Mouse (Mus musculus): ENCODE measurements around the gene Dnajb5. TPM values are rescaled to one million over a fixed set of nuclear protein-coding genes. Genes with fewer than 3 reads are reported as not detected.

The Dnajb5 gene
- 10 to 100 TPM; 10.9 to 35.1 TPM for total RNA-seq (2021)
- long read RNA-seq, experiment 1, partial matches to known transcripts, result 4 of 6 reads
- long read RNA-seq, experiment 1, other reads (novel, unspliced or antisense), result 0 of 6 reads
- long read RNA-seq, experiment 2, partial matches to known transcripts, result 1 of 1 reads
- long read RNA-seq, experiment 2, other reads (novel, unspliced or antisense), result 0 of 1 reads

DNA sequence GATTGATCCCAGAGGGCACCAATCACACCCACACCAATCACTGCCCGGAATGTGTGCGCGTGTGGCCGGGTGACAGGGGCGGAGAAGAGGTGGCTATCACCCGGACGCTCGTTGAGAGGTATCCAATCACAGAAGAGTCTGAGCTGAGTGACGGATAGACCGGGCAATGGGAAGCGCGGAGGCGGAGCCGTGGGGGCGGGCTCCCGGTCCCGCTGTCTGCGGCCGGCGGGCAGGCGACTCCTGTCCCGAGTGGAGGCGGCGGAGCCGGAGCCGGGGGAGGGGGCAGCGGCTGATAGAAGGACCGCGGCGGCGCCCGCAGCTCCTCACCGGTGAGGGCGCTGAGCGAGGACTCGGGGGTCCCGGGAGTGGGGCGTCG, at the start of gene Dnajb5:
Dnajb5 (plus strand) TSS at position 139 of the 376 bp plus-strand sequence.
- peak; percentile 97 to 98 for DNase-seq

- no peak for DNase-seq
Observed at GRCm38 (mm10) chr4:42900878-42901277, 48.7 kb upstream of the Dnajb5 start.

DNA sequence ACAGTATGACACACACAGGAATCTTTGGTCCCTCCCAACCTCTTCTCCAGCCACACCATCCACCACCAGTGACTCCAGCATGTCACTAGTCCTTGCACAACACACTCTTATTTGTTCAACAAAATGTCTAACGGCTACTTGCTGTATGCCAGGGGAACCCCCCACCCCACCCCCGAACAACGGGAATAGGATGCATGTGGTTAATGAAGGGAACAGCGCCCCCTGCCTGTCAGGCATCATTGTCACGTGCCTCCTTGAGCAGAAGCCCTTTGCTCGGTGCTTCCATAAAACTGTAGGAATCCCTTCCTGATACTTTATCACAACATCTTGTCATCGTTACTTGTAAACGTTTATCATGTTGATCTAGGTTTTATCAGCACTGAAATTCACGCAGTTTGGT, 47.4 kb upstream of the Dnajb5 start:
- DNase-seq, result peak; percentile 16 to 23

DNA sequence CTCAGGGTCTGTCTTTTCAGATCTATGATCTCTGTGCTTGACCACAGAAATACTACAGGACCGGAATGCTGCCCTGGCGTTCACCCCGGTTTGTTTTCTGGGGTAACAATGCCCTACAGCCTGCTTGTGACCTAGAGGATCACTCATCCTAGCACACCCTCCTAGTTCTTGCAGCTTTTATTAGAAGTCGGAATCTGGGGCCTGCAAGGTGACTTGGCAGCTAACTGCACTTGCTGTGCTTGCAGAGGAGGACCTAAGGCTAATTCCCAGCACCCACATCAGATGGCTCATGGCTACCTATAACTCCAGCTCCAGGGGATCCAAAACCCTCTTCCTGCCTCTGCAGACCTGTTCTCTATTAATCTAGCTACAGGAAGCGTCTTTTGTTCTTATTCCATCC, 46.9 kb upstream of the Dnajb5 start:
- no peak for DNase-seq

GRCm38 (mm10) chr4:42903942-42904341, 45.7 kb upstream of the Dnajb5 start:
- no peak for DNase-seq

DNA sequence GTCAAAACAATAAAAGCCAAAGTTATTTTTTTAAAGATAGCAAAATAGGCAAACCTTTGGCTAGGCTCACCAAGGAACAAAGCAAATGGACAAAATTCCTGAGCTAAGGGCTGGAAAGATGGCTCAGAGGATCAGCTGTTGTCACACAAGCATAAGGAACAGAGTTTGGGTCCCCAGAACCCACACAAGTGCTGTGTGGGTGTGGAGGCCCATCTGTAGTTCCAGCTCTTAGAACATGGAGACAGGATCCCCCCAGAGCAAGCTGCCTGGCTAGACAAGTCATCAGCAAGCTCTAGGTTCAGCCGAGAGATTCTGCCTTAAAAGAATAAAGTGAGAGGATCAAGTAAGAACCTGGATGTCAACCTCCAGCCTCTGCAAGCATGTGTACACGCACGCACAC, 45.1 kb upstream of the Dnajb5 start:
- DNase-seq, result no peak

DNA sequence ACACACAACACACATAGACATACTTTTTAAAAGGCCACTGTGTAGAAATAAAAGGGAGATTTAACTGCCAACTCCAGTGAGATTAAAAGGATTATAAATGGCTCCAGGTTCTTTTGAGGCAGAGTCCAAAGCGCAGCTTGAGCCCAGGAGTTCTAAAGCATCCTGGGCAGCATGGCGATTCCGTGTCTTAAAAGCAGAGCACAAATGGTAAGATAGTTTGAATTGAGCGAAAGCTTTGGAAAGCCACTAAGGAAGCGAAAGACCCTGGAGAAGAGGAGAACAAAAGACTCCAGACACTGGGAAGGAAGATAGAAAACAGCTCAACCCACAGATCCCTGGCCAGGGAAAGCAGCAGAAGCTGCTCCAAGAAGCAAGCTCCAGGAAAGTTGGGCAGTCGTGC, 44.6 kb upstream of the Dnajb5 start:
- no peak for DNase-seq

DNA sequence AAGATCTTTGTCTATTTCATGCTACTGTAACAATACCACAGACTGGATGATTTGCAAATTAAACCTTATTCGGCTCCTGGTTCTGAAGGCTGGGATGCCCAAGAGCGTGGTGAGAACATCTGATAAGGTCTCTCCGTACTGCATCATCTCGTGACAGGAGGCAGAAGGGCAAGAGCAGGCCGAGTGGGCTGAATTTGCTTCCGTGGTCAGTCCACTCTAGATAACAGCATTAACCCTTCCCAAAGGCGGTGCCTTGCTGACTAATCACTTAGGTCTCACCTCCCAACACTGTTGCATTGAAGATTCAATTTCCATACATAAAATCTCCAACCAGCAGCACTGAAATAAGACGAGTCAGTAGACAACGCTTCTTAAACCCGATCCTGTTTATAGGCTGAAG, 36.2 kb upstream of the Dnajb5 start:
- DNase-seq, result no peak

- no peak for DNase-seq
Observed at GRCm38 (mm10) chr4:42915311-42915710, 34.3 kb upstream of the Dnajb5 start.

DNA sequence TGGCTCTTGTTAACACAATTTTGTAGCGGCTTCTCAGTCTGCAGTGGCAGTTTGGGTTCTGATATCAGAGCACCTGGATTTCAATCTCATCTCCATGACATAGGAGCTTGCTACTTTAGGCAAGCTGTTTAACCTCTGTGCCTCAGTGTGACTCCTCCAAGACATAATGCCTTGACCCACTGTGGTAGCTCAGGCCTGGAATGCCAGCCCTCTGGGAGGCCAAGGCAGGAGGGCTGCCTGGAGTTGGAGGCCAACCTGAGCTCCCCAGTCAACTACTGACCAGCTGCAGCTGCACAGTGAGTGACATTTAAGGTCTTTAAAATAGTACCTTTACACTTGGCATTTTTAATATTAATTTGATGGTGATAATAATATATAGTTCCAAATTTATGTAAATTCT, 33.6 kb upstream of the Dnajb5 start:
- no peak for DNase-seq

- peak; percentile 51 to 67 for DNase-seq
Observed at GRCm38 (mm10) chr4:42916617-42917401, 32.8 kb upstream of the Dnajb5 start, which contains the start of gene Phf24. TSS of gene Phf24 (plus strand) at chr4:42916660.

GRCm38 (mm10) chr4:42917402-42917774, 32.2 kb upstream of the Dnajb5 start:
- no peak for DNase-seq

DNA sequence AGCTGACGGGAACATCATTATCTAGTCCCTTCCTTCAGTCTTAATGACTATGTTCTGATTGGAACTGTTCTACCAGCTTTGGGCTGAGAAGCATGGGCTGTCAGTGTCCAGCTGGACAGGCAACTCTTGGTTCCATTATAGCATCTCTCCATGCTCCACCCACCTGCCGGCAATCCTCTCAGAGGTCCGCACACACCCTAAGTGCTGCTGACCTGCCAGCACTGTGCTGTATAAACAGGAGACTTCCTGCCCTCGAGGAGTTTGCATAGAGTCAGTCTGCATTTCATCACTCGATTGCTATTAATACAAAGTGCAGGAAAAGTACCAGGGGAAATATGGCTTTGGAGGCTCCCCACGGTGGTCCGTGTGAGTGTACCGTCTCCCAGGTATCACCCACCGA, 28.9 kb upstream of the Dnajb5 start:
- DNase-seq, result no peak

- no peak for DNase-seq
Observed at GRCm38 (mm10) chr4:42921536-42921935, 28.1 kb upstream of the Dnajb5 start.

DNA sequence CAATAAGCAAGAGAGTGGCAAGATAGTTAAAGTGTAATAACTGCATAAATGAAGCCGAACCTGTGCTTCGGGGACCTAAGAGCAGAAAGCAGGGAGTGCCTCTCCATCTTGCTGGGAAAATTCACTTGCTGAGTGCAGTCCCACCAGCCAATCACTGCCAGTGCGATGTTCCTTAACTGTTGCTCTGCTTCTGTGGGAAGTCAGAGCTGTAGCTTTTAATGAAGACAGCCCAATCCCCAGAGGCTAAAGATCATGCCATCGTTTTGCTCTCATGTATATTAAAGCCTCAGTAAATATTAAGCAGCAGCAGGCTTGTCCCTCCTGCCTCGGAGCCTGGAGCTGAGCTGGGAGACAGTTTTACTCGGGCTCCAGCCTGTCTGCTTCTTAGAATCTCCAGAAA, 27.6 kb upstream of the Dnajb5 start:
- no peak for DNase-seq

DNA sequence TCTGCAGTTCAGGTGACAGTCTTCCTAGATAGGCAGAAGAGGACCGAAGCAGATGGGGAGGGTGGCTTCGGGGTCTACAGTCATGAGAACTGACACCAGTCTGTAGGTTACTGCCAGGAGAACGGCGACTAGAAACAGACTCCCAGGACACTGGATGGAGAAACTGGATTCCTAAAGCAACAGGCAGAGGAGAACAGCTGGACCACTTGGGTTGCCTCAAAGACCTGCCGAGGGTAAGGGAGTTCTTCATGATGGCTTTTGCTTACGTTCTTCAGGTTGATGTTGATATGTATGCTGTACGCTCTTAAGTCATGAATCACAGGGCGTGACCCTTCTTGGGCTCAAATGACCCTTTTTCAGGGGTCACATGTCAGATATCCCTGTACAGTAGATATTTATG, 27.2 kb upstream of the Dnajb5 start:
- no peak for DNase-seq

DNA sequence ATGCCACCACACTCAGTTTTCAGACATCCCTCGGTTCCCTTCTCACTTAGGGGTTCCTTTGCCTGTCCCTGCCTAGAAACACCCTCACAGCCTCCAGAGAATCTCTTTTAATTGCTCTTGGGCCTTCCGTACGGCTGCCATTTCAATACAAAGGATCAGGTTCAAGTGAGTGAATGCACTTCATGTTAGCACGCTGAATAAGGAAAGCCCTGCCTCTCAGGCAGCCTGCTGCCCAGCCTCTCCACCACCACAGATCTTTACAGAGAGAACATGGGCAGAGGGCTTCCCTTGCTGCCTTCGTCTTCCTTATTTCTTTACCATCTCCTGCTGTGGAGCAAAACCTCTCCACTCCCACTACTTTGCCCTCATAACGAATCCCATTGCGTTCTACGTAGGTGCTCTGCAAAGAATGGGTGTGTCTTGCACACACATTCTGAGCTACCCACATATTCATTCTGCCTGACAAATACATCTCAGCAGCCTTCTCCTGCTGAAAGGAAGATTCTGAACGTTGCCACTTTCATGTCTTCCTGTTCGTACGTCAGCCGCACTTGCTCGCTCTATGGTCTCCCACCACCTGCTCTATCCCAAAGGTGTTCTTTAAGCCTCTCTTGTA, 25.4 kb upstream of the Dnajb5 start:
- DNase-seq, result no peak

DNA sequence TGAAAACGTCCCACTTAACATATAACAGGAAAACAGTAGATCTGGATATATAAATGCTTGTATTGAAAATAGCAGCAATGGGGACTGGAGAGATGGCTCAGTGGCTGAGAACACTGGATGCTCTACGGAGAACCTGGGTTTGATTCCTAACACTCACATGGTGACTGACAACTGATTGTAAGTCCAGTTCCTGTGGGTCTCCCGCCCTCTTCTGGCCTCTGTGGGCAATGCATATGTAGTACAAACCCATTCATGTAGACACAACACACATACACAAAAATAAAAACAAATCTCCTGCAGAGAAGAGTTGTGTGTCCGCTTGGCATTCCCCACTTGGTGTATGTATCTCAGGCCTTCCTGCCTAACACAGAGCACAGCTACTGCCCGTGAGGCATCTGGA, 21.4 kb upstream of the Dnajb5 start:
- no peak for DNase-seq

DNA sequence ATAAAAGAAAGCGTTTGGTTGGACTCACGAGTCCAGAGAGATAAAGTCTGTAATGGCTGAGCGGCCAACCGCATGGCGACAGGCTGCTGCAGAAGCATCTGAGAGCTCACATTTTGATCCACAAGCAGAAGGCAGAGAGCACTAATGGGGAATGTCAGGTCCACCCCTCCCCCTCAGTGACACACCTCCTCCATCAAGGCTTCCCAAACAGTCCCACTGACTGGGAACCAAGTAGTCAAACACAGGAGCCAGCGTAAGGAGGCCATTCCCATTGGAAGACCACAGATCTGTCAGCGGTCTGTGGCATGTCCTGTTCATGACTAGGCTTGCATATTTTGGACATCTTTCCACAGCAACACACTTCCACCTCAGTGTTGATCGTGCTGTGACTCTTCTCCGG, 20.7 kb upstream of the Dnajb5 start:
- DNase-seq, result no peak

DNA sequence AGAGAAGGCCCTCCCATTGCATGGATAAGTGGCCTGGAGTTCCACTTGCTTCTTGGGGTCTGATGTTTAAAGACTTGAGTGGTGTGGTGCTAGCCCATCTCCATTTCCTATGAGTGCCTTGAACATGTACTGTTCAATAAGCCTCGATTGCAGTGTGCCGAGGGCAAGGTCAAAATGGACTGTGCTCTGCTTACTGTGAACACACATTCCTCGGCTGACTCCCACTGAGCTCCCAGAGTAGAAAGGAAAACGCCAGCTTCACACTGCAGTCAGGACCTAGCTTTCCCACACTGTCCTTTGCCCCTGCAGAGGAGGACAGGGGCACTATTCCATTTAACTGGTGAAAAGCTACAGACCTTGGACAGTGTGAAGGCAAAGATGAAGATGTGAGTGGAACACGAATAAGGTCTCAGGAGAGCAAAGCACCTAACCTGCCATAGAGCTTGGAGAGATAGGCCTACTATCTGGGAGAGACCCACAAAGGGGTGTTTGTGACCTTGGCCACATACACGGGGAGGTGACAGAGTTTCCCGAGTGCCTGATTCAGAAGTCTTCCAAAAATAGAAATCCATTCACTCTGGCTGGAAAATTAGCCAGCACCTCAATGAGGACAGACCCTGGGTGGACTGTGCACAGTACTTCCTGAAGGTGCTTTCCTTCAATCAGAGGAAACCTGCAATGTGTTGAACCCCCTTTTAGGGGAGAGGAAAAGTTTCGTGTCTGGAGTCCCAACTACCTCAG, 17.2 kb upstream of the Dnajb5 start:
- no peak for DNase-seq

DNA sequence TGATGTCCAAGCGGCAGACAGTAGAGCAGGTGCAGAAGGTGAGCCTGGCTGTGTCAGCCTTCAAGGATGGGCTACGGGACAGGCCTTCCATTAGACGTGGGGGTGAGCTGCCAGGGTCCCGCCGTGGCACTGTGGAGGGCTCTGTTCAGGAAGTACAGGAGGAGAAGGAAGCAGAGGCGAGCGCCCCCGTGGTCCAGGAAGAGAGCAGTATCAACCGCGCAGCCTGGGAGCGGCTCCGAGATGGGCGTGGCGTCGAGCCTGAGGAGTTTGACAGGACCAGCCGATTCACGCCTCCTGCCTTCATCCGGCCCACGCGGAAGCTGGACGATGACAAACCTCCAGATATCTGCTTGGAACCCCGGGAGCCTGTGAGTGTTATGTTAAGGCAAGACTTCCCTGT, 16.0 kb upstream of the Dnajb5 start:
- DNase-seq, result peak; percentile 70 to 74

DNA sequence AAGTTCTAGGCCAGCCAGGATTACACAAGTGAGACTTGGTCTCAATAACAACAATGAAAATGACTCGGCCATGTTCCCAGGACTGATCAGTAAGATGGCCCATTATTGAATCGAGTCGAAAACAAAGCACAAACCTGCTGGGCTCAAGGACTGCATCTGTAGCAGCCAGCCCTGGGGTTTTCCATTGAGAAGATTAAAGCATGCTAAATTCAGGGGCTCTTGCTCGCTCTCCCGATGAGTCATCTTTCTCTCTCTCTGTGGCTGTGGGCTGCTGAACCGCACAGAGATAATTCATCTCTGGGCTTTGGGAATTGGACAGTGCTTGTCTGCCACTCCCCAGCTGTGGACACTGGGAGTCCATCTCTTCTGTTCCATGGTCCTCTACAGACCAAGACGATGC, 8.2 kb upstream of the Dnajb5 start:
- DNase-seq, result peak in 1 of 2 experiments; percentile 47

GRCm38 (mm10) chr4:42943341-42943740, 6.3 kb upstream of the Dnajb5 start:
- DNase-seq, result no peak
